ENCODE assay signal across 8 mouse cellular contexts in the genomic region with DNA sequence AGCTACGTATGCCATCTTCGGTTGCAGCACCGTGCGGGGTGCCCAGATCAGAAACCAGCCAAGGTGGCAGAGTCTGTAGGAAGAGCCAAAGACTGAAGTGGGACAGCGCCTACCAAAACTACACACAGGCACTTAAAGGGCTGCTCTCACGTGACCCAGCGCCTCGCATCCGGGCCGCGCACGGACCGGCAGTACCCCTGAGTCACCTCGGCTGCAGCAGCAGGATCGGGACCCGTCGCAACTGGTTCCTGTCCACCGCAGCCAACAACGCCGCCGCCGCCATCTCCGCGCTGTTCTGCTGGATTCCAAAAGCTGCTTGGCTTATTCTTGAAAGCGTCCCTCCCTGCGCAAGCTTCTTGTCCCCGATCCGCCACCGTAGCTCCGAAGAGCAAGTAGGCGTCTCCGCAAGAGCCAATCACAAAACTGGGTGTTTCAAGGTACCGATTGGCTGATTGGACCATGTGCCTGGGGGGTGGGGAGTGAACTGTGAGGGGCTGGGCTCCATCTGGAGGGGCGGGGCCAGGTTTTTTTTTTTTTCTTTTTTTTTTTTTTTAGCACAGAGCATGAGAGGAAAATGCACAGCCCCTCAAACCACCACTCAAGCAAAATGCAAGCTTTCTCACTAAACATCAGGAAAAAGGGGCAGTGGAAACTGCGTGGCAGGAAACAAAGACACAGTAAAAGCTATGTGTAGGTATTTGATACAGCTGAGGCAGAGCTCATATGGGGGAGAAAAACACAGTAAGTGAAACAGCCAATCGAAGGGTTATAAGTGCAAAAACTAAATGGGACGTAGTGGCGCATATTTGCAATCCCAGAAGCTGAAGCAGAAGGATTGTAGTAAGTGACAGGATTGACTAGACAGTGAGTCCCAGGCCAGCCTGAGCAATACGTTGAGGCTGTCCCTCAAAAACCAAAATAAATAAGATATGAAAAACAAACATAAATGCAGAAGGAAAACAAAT. TPM values are rescaled to one million over a fixed set of nuclear protein-coding genes. Genes with fewer than 3 reads are reported as not detected.
DNase-seq lines count a peak whose midpoint lies in the region; ATAC-seq lines count a peak whose summit lies in the region.

A gene (minus strand): TSS at position 404 of the 965 bp plus-strand sequence.

- peak within 1 kb of the TSS; percentile 80 for H3K9ac ChIP-seq in forebrain, embryonic 14.5 days (ENCODE audit: low read length)
- H3K9ac ChIP-seq in neural tube, embryonic 15.5 days (replicated peaks), result peak within 1 kb of the TSS; percentile 85

- peak within 1 kb of the TSS; percentile 65 for H3K4me3 ChIP-seq in forebrain, embryonic 14.5 days (ENCODE audit: low read depth, low read length)
- peak within 1 kb of the TSS; percentile 79 for H3K4me3 ChIP-seq in neural tube, embryonic 15.5 days (replicated peaks)

- H3K36me3 ChIP-seq in forebrain, embryonic 14.5 days (ENCODE audit: control insufficient read depth, insufficient read depth, low read length), result no peaks in the 10 kb centered on the region
- no peaks in the 10 kb centered on the region for H3K36me3 ChIP-seq in neural tube, embryonic 15.5 days

- peak within 1 kb of the TSS; percentile 59 for H3K4me2 ChIP-seq in forebrain, embryonic 14.5 days (ENCODE audit: low read length)
- peak within 1 kb of the TSS; percentile 79 for H3K4me2 ChIP-seq in neural tube, embryonic 15.5 days

- H3K27ac ChIP-seq in forebrain, embryonic 14.5 days (ENCODE audit: low read depth, low read length), result peak within 1 kb of the TSS; percentile 88
- H3K27ac ChIP-seq in neural tube, embryonic 15.5 days (replicated peaks), result peak within 1 kb of the TSS; percentile 97

- intact Hi-C loops in heart, postnatal 14 days (cut with DNase I), result no loop called here

- peak; percentile 99 for ATAC-seq in forebrain, embryonic 14.5 days
- peak; percentile 100 for ATAC-seq in neural tube, embryonic 15.5 days (ENCODE audit: low FRiP score)

- H3K4me1 ChIP-seq in forebrain, embryonic 14.5 days (ENCODE audit: control insufficient read depth, insufficient read depth, low read length), result no peaks in the 10 kb centered on the region
- peaks cover 17% of the 10 kb centered on the region for H3K4me1 ChIP-seq in neural tube, embryonic 15.5 days

- DNase-seq in ES-CJ7 (ENCODE audit: low read depth, low spot score), result peak; percentile 98
- peak; percentile 93 for DNase-seq in cerebellum, adult 11 months
- DNase-seq in forebrain, embryonic 14.5 days (ENCODE audit: low spot score), result peak; percentile 99
- DNase-seq in heart, postnatal 14 days, result peak; percentile 91 to 92
- DNase-seq in layer of hippocampus, adult 11-12 months (ENCODE audit: low spot score), result peak; percentile 96
- peak; percentile 96 for DNase-seq in lung, adult 18-20 months
- peak; percentile 95 for DNase-seq in testis, postnatal 14 days (ENCODE audit: low spot score)

- 4% methylated on average over 39 of the region's 39 CpGs for WGBS in forebrain, embryonic 14.5 days
- 3% methylated on average over 39 of the region's 39 CpGs for WGBS in neural tube, embryonic 15.5 days

- H3K9me3 ChIP-seq in forebrain, embryonic 14.5 days (replicated peaks; ENCODE audit: control insufficient read depth, low read length), result no peaks in the 10 kb centered on the region
- H3K9me3 ChIP-seq in neural tube, embryonic 15.5 days (replicated peaks), result no peaks in the 10 kb centered on the region

- H3K27me3 ChIP-seq in forebrain, embryonic 14.5 days (replicated peaks; ENCODE audit: control insufficient read depth, insufficient read depth, low read length), result no peaks in the 10 kb centered on the region
- H3K27me3 ChIP-seq in neural tube, embryonic 15.5 days (replicated peaks), result no peaks in the 10 kb centered on the region

RNA-seq across cellular contexts. Expression of the gene that starts here (rescaled TPM):
- 20.0 and 24.8 TPM in 2 replicates for polyA plus RNA-seq in forebrain, embryonic 14.5 days (2014; fragmentation: Nextera tagmentation; extraction: Ambion mirVana)
- 10 to 100 TPM; 58.5 to 68.7 TPM for total RNA-seq in heart, postnatal 14 days (2021)
- polyA plus RNA-seq in neural tube, embryonic 15.5 days (2015; fragmentation: Nextera tagmentation; extraction: Ambion mirVana), result 29.0 and 36.0 TPM in 2 replicates

Comparison
In these comparisons a context has a peak if more than half of its experiments do, and no peak if none do; other contexts are left out.
1. Peak in every context shown above with its lines: DNase-seq, ATAC-seq, H3K4me3 ChIP-seq and H3K27ac ChIP-seq.